Mouse (Mus musculus): ENCODE results near the gene Zfp444. TPM values are rescaled to one million over a fixed set of nuclear protein-coding genes. Genes with fewer than 3 reads are reported as not detected.
"Not testable (repeated sequence)": the region's sequence is repeated elsewhere in the genome, so short reads cannot be mapped to it uniquely, and the experiment has no call there.

Zfp444 gene
- polyA plus RNA-seq, 1 experiment from 2014 or later = 51.4 TPM

GRCm38 (mm10) chr7:6191376-6191775, 19.4 kb downstream of the Zfp444 start:
- Histone ChIP-seq H3K36me3 (peaks cover 41% of the 10 kb centered on the region), H3K27ac (no peak overlapping the region), H3K4me3 (no peak overlapping the region), H3K27me3 (ENCODE audit: insufficient read depth, poor library complexity, severe bottlenecking) (peaks cover 25% of the 10 kb centered on the region), H3K4me1 (0 out of 2 replicates have a peak, but pooled peaks cover 6% of the 10 kb centered on the region), H3K9me3 (peaks cover 10% of the 10 kb centered on the region; the same call in 1 of the 2 replicates)
- DNase-seq (ENCODE audit: low spot score) = no peak
- WGBS = 37% methylated on average over 3 of the region's 3 CpGs

GRCm38 (mm10) chr7:6194129-6194528, 22.1 kb downstream of the Zfp444 start:
- Histone ChIP-seq H3K36me3 (peaks cover 13% of the 10 kb centered on the region), H3K27me3 (ENCODE audit: insufficient read depth, poor library complexity, severe bottlenecking) (peaks cover 13% of the 10 kb centered on the region), H3K4me1 (0 out of 2 replicates have a peak, but pooled peaks cover 5% of the 10 kb centered on the region), H3K27ac (no peak overlapping the region), H3K9me3 (peaks cover 9% of the 10 kb centered on the region; the same call in 1 of the 2 replicates), H3K4me3 (no peak overlapping the region)
- DNase-seq (ENCODE audit: low spot score) = no peak
- WGBS = 19% methylated on average over 5 of the region's 5 CpGs

- DNase-seq (ENCODE audit: low spot score) = no peak
- Histone ChIP-seq H3K4me3 (no peak overlapping the region), H3K27ac (no peak overlapping the region), H3K36me3 (no peaks in the 10 kb centered on the region), H3K27me3 (ENCODE audit: insufficient read depth, poor library complexity, severe bottlenecking) (no peaks in the 10 kb centered on the region), H3K9me3 (no peaks in the 10 kb centered on the region), H3K4me1 (no peaks in the 10 kb centered on the region)
- WGBS = 56% methylated on average over 2 of the region's 2 CpGs
Observed at GRCm38 (mm10) chr7:6195777-6196176, 23.8 kb downstream of the Zfp444 start.

DNA sequence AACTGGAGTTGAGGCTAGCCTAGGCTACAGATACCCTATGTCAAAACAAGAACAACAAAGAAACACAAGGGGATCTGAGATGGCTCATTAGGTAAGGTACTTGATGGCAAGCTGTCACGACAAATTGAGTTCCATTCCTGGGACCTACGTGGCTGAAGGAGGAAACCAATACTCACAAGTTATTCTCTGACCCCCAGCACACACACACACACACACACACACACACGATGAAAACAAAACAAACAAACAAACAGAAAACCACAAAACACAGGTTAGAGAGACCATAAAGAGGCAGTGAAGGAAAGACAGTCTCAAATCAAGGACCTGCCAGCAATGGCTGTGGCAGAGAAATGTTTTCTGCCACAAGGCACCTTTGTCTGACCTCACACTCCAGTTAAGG, 24.8 kb downstream of the Zfp444 start, which contains the start of gene Galp:
Galp (plus strand) TSS at position 301 of the 400 bp plus-strand sequence.
- no peaks in the 10 kb centered on the region for H3K4me1 ChIP-seq
- no peak within 1 kb of the TSS for H3K4me3 ChIP-seq
- H3K9me3 ChIP-seq = no peaks in the 10 kb centered on the region
- no peaks in the 10 kb centered on the region for H3K27me3 ChIP-seq (ENCODE audit: insufficient read depth, poor library complexity, severe bottlenecking)
- H3K36me3 ChIP-seq = no peaks in the 10 kb centered on the region
- DNase-seq (ENCODE audit: low spot score) = no peak
- no peak within 1 kb of the TSS for H3K27ac ChIP-seq
- 64% methylated on average over 3 of the region's 3 CpGs for WGBS

DNA sequence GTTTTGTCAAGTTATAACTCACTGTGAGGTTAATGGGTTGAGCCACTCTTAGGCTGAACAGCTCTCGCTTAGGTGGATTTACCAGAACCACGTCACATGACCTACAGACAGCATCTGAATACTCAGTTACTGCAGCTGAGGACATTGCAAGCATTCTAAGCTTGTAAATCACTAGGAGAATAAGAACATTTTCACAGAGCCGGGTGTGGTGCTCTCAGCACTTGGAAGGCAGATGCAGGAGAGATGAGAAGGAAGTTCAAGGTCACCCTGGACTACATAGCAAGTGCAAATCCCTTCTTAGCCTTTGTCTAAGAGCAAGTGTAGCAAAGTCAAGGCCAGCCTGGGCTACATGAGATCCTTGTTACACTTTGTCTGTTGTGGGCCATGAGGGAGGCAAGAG, 32.2 kb downstream of the Zfp444 start:
- 72% methylated on average over 3 of the region's 3 CpGs for WGBS
- no peaks in the 10 kb centered on the region for H3K36me3 ChIP-seq

DNA sequence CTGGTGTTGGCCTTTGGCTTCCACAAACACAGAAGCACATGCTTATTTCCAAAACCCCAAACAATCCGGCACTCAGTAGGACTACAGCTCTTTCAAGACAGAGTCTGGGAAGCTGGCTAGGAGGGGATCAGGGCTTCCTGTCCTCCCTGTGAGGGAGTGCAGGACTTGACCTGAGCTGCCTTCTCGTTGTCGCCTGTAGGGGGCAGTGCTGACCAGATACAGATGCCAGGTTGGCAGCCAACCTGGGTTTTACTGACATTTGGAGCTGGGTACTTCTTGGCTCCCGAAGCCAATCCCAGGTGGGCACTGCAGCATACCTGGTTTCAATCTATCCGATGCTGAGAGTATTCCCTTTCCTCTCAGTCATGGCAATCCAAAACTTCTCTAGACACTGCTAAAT, 41.1 kb downstream of the Zfp444 start:
- WGBS = 38% methylated on average over 5 of the region's 5 CpGs

More for the DNA sequence above, 32.2 kb downstream of the Zfp444 start:
- no peak for DNase-seq (ENCODE audit: low spot score)
- no peaks in the 10 kb centered on the region for H3K27me3 ChIP-seq (ENCODE audit: insufficient read depth, poor library complexity, severe bottlenecking)
- no peaks in the 10 kb centered on the region for H3K4me1 ChIP-seq
- no peak overlapping the region for H3K27ac ChIP-seq
- no peaks in the 10 kb centered on the region for H3K9me3 ChIP-seq
- no peak overlapping the region for H3K4me3 ChIP-seq

GRCm38 (mm10) chr7:6214691-6215090, 42.7 kb downstream of the Zfp444 start:
- not testable (repeated sequence) for DNase-seq (ENCODE audit: low spot score); H3K27me3 ChIP-seq (ENCODE audit: insufficient read depth, poor library complexity, severe bottlenecking)
- 79% methylated on average over 4 of the region's 4 CpGs for WGBS

More for the DNA sequence above, 41.1 kb downstream of the Zfp444 start:
- H3K9me3 ChIP-seq = peaks cover 14% of the 10 kb centered on the region
- no peaks in the 10 kb centered on the region for H3K27me3 ChIP-seq (ENCODE audit: insufficient read depth, poor library complexity, severe bottlenecking)
- H3K36me3 ChIP-seq = no peaks in the 10 kb centered on the region
- no peaks in the 10 kb centered on the region for H3K4me1 ChIP-seq
- H3K4me3 ChIP-seq = no peak overlapping the region
- no peak for DNase-seq (ENCODE audit: low spot score)
- H3K27ac ChIP-seq = no peak overlapping the region

DNA sequence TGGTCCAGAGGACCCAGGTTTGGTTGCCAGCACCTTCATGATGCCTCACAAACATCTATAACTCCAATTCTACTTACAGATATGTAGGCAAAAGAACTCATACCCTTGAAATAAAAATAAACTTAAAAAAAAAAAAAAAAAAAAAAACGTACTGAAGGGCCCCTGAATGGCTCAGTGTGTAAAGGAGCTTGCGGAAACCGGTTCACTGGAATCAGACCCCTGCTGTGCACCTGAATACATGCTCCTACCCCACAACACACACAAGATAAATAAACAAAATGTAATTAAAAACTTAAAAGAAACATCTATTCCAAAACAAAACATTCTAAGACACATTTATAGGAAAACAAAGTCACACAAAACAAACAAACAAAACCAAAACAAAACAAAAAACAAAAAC, 48.1 kb downstream of the Zfp444 start:
- Histone ChIP-seq H3K36me3 (no peaks in the 10 kb centered on the region), H3K4me1 (no peaks in the 10 kb centered on the region), H3K4me3 (no peak overlapping the region), H3K9me3 (peaks cover 10% of the 10 kb centered on the region), H3K27me3 (ENCODE audit: insufficient read depth, poor library complexity, severe bottlenecking) (no peaks in the 10 kb centered on the region), H3K27ac (no peak overlapping the region)
- WGBS = 60% methylated on average over 3 of the region's 3 CpGs
- no peak for DNase-seq (ENCODE audit: low spot score)

More at GRCm38 (mm10) chr7:6214691-6215090, 42.7 kb downstream of the Zfp444 start:
- peaks cover 14% of the 10 kb centered on the region for H3K9me3 ChIP-seq
- not testable (repeated sequence) for H3K4me1 ChIP-seq, H3K36me3 ChIP-seq, H3K4me3 ChIP-seq, H3K27ac ChIP-seq

DNA sequence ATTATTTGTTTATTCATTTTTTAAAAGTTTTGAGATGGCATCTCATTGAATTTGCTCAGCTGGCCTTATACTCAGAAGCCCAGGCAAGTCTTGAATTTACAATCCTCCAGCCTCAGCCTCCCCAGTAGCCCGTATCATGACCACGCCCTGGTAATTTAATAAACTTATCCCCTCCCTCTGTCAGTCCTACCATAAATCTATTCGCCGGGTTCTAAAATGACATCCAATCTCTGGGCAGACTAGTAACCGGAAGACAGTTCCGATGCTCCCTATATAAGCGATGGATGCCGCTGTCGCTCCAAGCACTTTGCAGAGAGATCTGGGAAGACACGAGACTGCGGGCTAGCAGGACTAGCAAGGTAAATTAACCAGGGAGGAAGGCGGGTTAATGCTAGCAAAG, 50.0 kb downstream of the Zfp444 start, which contains the start of gene Zscan5b:
Zscan5b (plus strand) TSS at position 301 of the 400 bp plus-strand sequence.
- Histone ChIP-seq H3K4me1 (no peaks in the 10 kb centered on the region), H3K9me3 (peaks cover 10% of the 10 kb centered on the region), H3K36me3 (no peaks in the 10 kb centered on the region), H3K27ac (no peak within 1 kb of the TSS), H3K27me3 (ENCODE audit: insufficient read depth, poor library complexity, severe bottlenecking) (no peaks in the 10 kb centered on the region), H3K4me3 (no peak within 1 kb of the TSS)
- DNase-seq (ENCODE audit: low spot score) = no peak
- WGBS = 88% methylated on average over 12 of the region's 12 CpGs

- H3K36me3 ChIP-seq; H3K27me3 ChIP-seq (ENCODE audit: insufficient read depth, poor library complexity, severe bottlenecking); H3K9me3 ChIP-seq; H3K27ac ChIP-seq; H3K4me1 ChIP-seq; H3K4me3 ChIP-seq; DNase-seq (ENCODE audit: low spot score): not testable (repeated sequence)
- WGBS = 55% methylated on average over 8 of the region's 8 CpGs
Observed at GRCm38 (mm10) chr7:6228491-6228890, 56.5 kb downstream of the Zfp444 start.

GRCm38 (mm10) chr7:6239787-6240186, 67.8 kb downstream of the Zfp444 start:
- H3K36me3 ChIP-seq = no peaks in the 10 kb centered on the region
- H3K4me1 ChIP-seq = no peaks in the 10 kb centered on the region
- H3K27ac ChIP-seq = no peak overlapping the region
- DNase-seq (ENCODE audit: low spot score) = no peak
- H3K27me3 ChIP-seq (ENCODE audit: insufficient read depth, poor library complexity, severe bottlenecking) = no peaks in the 10 kb centered on the region
- WGBS = 45% methylated on average over 11 of the region's 11 CpGs
- no peaks in the 10 kb centered on the region for H3K9me3 ChIP-seq
- H3K4me3 ChIP-seq = no peak overlapping the region

- H3K4me3 ChIP-seq; H3K27me3 ChIP-seq (ENCODE audit: insufficient read depth, poor library complexity, severe bottlenecking); DNase-seq (ENCODE audit: low spot score); H3K36me3 ChIP-seq; H3K4me1 ChIP-seq; H3K27ac ChIP-seq; H3K9me3 ChIP-seq: not testable (repeated sequence)
- 18% methylated on average over 1 of the region's 1 CpGs for WGBS
Observed at GRCm38 (mm10) chr7:6240841-6241425, 68.9 kb downstream of the Zfp444 start.
